Mouse (Mus musculus) fat pad, adult 2 months (tissue): ENCODE measurements around the gene Podxl2.

Source experiments
- DNase-seq: peaks from one replicate; pipeline ENCODE4 v3.0.0-alpha.2; 2011; ENCODE audit warnings: low read depth, low spot score; ENCODE audit errors: extremely low read depth

The Podxl2 gene

GRCm38 (mm10) chr6:88803957-88804695 lies 70.7 kb downstream of the Podxl2 start:
- no peak for DNase-seq

- no peak for DNase-seq
Observed at GRCm38 (mm10) chr6:88803051-88803450, 71.8 kb downstream of the Podxl2 start.

- DNase-seq, result no peak
Observed at GRCm38 (mm10) chr6:88800735-88801134, 74.1 kb downstream of the Podxl2 start.

- DNase-seq, result no peak
Observed at GRCm38 (mm10) chr6:88800191-88800590, 74.7 kb downstream of the Podxl2 start.

GRCm38 (mm10) chr6:88794561-88794971 lies 80.3 kb downstream of the Podxl2 start:
- DNase-seq, result no peak

GRCm38 (mm10) chr6:88793872-88794271 lies 81.0 kb downstream of the Podxl2 start:
- DNase-seq, result no peak

GRCm38 (mm10) chr6:88793243-88793642 lies 81.6 kb downstream of the Podxl2 start:
- no peak for DNase-seq
